Mouse (Mus musculus): ENCODE data around the gene Terf2ip. TPM values are rescaled to one million over a fixed set of nuclear protein-coding genes. Genes with fewer than 3 reads are reported as not detected.

Terf2ip gene
- total RNA-seq, 2 experiments from 2014 or later, result 35.4 to 36.3 TPM

DNA sequence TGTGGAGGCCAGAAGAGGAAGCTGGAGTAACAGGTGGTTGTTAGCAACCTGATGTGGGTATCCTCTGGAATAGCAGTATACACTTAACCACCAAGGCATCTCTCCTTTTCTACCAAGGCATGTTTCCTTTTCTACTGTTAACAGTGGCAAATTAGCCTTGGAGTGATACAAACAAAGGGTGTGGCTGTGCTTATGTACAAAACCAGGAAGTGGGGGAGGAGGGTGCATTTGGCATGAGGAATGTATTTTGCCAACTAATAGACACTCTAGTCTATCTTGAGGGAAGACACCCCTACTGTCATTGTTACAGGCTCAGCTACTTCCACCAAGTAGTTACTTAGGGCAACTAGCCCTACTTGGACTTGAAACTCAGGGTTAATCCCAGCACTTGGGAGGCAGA is 6.4 kb upstream of the Terf2ip start:
- intact Hi-C loops (cut with DNase I), result no loop called here
- DNase-seq (ENCODE audit: low spot score in 2 of 2), result no peak

DNA sequence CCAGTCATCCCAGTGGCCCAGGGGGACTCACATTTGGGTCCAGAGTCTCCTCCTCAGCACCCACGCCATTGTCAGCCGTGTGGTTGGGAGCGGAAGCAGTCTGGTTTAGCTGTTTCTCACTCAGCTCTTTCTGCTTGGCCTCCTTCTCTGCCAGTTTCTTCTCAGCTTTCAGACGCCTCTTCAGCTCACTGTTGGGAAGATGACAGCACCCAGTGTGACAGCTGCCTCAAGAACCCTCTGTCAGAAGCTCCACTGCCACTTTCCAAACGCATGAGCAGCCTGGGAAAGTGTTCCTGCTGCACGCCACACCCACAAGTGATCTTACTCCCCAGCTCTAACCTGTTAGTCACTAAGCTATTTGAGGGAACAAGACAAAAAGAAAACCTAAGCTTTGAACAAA is 5.6 kb upstream of the Terf2ip start:
- intact Hi-C loops (cut with DNase I), result no loop called here
- peak; percentile 21 to 85 for DNase-seq (ENCODE audit: low spot score in 2 of 2)

DNA sequence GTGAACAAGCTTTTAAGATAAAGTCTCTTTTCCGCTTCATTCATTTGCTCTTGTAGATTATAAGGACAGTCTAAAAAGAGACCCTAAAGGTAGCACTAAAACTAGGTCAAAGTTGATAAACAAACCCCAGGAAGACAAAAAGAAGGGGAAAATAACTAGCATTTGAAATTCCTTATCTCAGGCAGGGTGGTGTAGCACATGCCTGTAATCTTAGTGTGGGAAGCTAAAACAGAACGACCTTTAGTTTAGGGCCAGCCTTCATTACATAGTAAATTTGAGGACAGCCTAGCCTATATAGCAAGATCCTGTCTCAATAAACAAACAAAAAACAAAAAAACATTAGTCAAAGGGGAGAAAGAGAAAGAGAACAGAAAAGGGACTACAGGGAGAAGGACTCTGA is 3.5 kb upstream of the Terf2ip start:
- DNase-seq (ENCODE audit: low spot score in 2 of 2), result no peak
- intact Hi-C loops (cut with DNase I), result no loop called here

DNA sequence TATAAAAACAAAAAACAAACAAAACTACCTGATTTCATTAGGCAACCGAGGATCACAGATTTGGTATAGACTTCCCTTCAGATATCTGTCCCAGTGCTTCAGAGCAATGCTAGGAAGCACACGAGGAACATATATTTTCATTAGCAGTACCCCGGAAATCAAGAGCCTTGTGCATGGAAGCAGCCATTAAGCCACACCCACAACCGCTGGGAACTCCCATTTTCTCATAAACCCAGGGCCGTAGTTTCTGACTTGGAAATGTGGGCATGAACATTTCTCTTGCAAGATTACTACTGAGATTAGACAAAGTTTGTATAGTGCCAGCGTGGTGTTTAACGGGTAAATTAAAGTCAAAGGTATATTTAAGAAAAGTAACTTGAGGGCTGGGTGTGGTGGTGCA is 1.6 kb upstream of the Terf2ip start:
- intact Hi-C loops (cut with DNase I), result no loop called here
- no peak for DNase-seq (ENCODE audit: low spot score in 2 of 2)

DNA sequence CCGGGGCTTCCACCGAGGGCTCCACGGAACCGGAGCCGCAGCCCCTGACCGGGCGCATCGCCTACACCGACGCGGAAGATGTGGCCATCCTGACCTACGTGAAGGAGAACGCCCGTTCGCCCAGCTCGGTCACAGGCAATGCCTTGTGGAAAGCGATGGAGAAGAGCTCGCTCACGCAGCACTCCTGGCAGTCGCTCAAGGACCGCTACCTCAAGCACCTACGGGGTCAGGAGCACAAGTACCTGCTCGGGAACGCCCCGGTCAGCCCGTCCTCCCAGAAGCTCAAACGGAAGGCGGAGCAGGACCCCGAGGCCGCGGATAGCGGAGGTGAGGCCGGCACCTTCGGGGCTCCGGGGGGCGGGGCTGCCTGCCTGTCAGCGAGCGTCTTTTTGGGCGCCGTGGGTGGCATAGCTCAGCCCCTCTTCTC is 631 bp downstream of the Terf2ip start:
- peak; percentile 35 to 46 for DNase-seq (ENCODE audit: low spot score in 2 of 2)
- intact Hi-C loops (cut with DNase I), result loop anchor here (2.0 kb wide), 1 partner anchor 19 kb away; the partner anchor contains the start of gene Adat1

DNA sequence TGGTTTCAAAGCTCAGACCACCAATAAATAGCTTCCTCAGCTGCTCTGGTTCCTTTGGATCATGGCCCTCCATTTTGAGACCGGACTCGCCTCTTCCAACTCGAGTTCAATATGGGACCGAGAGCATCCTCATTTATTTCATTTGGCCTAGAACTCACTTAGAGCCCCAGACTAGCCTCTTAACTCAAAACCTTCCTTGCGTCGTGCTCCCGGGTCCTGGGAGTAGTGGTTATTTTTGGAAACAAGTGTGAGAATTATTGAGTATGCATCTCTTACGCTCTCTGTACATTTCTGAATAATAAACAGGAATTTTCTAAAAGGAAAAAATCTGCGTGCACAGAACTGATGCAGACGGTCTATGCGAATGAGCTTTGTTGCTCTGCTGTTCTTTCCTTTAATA is 3.7 kb downstream of the Terf2ip start, which contains the start of gene Gm6793:
Gm6793 (minus strand) TSS at position 101 of the 400 bp plus-strand sequence.
- no peak for DNase-seq (ENCODE audit: low spot score in 2 of 2)
- intact Hi-C loops (cut with DNase I), result no loop called here

DNA sequence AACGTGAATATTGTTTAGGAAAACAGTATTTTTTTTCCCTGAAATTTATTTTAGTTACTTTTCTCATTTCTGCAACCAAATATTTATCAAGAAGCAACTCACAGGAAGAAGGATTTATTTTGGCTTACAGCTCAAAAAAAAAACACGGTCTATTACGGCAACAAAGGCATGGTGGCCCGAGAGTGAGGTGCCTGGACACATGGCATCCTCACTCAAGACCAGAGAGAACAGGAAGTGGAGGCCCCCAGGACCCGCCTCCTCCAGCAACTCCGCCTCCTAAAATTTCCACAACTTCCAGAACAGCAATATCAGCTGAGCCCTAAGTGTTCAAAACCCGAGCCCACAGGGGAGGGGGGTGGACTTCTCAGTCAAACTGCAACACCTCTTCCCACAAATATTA is 18.3 kb downstream of the Terf2ip start:
- no peak for DNase-seq (ENCODE audit: low spot score in 2 of 2)
- intact Hi-C loops (cut with DNase I), result no loop called here

DNA sequence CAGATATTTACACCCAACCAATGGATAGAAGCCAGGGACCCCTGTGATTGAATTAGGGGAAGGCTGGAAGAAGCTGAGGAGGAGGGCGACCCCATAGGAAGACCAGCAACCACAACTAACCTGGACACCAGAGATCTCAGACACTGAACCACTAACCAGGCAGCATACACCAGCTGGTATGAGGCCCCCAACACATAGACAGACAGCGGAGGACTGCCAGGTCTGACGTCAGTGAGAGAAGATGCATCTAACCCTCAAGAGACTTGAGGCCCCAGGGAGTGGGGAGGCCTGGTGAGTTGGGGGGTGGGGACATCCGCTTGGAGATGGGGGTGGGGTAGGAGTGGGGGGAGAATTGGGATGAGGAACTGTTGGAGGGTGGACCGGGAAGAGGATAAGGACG is 19.5 kb downstream of the Terf2ip start:
- intact Hi-C loops (cut with DNase I), result no loop called here
- DNase-seq (ENCODE audit: low spot score in 2 of 2), result no peak

DNA sequence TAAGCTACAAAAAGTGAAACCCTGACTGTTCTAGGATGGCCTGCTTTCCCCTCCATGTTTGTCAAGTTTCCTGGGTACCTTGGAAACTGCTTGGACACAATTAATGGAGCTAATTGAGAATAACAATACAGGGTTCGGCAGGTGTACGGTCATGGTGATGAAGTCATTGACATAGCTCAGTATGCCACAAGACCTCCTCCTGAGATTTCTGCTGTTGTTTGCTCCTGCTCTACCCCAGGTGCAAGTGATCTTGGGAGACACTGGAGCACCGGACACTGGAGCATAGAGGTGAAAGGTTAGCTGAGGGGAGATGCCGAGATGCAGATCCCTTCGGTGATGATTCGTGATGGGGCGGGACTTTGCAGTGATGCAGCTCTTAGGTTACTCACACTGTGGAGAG is 21.9 kb downstream of the Terf2ip start:
- intact Hi-C loops (cut with DNase I), result no loop called here
- DNase-seq (ENCODE audit: low spot score in 2 of 2), result no peak

DNA sequence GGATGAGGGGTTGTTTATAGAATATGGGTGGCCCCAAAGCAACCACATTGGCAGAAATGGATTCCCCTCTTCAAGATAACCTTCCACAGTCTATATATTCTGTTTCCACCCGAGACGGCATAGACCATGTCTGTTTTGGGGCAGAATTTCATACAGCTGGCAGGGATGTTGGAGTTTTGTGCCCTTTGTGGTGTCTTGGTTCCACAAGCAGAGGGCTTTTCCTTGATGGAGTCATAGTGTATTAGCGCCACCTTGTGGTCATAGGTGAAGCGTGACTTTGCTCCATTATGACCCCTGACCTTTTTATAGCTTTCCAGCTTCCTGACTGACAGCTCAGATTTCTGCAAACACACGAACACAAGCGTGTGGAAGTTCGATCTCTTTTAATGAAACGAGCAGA is 23.4 kb downstream of the Terf2ip start:
- intact Hi-C loops (cut with DNase I), result no loop called here
- peak; percentile 11 to 12 for DNase-seq (ENCODE audit: low spot score in 2 of 2)

DNA sequence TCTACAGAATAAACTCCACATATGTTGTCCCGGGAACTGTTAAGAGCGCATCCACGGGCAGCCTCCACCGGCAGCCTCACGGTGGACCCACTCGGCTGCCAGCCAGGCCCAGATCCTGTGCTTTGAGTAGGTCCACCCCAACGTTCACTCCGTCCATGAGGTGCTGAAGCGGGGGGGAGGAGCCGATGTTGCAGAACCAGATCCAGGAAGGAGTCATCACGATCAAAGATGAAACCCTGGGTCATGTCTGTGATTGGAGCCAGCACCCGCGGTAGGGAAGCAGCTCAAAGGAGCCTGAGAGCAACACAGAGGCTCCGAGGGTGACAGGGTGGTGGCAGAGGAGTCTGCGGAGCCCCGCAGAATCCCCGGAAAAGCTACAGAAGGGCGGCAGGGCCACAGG is 26.3 kb downstream of the Terf2ip start:
- intact Hi-C loops (cut with DNase I), result no loop called here
- no peak for DNase-seq (ENCODE audit: low spot score in 2 of 2)

DNA sequence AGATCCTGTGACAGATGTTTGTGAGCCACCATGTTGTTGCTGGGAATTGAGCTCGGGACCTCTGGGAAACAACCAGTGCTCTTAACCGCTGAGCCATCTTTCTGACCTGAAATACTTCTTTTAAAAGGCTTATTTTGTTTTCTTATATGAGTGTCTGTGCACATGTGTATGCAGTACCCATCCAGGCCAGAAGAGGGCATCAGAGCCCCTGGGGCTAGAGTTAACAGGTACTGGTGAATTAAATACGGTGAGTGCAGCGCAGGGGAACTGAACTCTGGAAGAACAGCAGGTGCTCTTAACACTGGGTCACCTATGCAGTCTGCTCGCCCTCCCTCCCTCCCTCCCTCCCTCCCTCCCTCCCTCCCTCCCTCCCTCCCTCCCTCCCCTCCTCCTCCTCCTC is 34.0 kb downstream of the Terf2ip start:
- intact Hi-C loops (cut with DNase I), result loop anchor here (5.0 kb wide), 1 partner anchor 1442 kb away; no protein-coding TSS in a partner anchor
- DNase-seq (ENCODE audit: low spot score in 2 of 2), result no peak

DNA sequence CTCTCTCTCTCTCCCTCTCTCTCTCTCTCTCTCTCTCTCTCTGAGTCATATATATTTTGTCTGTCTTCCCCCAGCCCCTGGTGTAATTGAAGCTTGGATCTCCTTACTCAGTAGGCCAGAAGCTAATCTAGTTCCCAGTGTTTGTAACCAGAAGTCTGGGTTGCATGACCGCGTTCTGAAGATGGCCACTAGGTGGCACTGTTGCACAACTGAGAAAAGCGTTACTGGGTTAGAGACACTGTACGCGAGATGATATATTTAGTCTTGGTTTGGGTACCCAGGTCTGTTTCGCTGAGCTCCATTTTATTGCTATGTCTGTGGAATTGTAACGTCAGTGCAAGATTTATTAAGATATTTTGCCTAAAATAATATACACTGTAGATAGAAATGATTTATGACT is 34.7 kb downstream of the Terf2ip start:
- intact Hi-C loops (cut with DNase I), result loop anchor here (2.0 to 5.0 kb wide), 2 partner anchors 1441 to 1587 kb away; no protein-coding TSS in a partner anchor
- peak; percentile 88 to 92 for DNase-seq (ENCODE audit: low spot score in 2 of 2)

DNA sequence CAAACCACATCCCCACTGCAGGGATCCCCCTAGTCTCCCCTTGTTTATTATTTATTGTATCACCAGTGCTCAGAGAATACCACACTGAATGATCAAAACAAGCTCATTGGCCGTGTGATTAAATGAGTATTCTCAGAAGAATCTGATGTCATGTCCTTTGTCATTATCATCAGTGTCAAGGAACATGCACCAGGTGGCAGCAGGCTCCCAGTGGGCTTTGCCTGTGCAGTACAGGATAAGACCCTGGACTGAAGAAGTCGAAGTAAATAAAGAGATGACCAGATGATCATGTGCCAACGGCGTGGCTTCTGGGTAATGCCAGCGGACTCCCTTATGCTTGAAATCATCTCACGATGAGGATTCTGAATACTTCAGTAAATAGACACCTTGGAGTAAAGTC is 37.1 kb downstream of the Terf2ip start:
- intact Hi-C loops (cut with DNase I), result loop anchor here (5.0 kb wide), 1 partner anchor 1439 kb away; no protein-coding TSS in a partner anchor
- no peak for DNase-seq (ENCODE audit: low spot score in 2 of 2)

DNA sequence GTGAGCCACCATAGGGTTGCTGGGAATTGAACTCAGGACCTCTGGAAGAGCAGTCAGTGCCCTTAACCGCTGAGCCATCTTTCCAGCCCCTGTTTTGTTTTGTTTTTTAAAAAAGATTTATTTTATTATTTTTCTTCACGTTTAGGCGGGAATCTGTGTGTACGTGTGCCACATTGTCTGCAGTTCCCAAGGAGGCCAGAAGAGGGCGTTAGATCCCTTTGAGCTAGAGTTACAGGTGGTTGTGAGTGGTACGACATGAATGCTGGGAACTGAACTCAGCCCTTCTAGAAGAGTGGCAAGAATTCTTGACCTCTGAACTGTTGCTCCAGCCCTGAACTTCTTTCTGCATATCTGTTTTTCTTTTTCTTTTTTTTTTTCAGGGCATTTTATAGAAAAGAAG is 38.8 kb downstream of the Terf2ip start:
- intact Hi-C loops (cut with DNase I), result loop anchor here (5.0 kb wide), 1 partner anchor 1437 kb away; no protein-coding TSS in a partner anchor
- no peak for DNase-seq (ENCODE audit: low spot score in 2 of 2)

DNA sequence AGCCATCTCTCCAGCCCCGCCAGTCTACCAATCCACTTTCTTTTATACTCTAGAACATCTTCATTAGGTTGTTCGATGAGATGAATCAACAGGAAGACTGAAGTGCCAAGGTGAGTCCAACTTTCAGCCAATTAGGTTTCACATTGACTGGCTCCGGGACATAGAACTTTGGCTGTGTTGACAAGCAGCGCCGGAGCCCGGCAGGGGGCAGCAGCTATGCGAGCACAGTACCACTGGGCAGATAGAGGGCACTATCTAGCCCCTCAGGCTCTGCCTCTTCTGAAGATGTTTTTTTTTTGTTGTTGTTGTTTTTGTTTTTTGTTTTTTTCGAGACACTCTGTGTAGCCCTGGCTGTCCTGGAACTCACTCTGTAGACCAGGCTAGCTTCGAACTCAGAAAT is 40.3 kb downstream of the Terf2ip start:
- no peak for DNase-seq (ENCODE audit: low spot score in 2 of 2)
- intact Hi-C loops (cut with DNase I), result no loop called here

DNA sequence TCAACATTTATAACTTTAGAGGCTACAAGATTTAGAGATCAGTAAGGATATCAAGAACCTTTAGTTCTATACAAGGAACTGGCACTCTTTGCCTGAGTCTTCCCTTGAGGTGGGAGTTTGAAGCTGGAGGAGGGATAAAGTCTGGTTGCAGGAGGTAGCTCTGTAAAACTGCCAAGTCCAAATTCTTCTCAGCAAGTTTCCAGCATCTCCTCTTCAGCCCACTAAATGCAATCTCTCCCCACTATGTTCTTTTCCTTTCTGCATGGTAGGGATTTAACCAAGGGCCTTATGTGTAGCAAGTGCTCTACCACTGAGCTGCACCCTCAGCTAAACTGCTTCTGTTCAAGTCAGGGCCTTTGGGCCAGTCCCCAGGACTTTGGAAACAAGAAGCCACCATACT is 43.3 kb downstream of the Terf2ip start:
- intact Hi-C loops (cut with DNase I), result no loop called here
- peak in 1 of 2 experiments; percentile 43 for DNase-seq (ENCODE audit: low spot score in 2 of 2)

DNA sequence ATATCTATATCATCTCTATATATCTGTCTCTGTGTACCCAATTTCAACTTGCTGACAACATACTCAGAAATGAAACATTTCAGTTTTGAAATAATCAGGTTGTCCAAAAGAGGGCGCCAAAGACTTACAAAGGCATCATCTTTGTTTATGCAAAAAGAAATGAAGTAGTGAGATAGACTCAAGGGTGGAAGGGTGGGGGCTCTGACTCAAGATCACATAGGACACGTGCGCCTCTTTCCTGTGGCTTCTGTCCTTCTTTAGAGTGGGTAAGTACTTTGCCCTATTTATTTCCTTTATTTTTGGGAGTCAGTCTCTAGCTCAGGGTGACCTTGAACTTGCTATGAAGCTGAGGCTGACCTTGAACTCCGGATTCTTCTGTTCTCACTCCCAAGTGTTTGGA is 50.2 kb downstream of the Terf2ip start:
- peak; percentile 52 to 76 for DNase-seq (ENCODE audit: low spot score in 2 of 2)
- intact Hi-C loops (cut with DNase I), result loop anchor here (1.0 to 5.0 kb wide), 5 partner anchors 511 to 1571 kb away; partner anchors contain the start of gene Cntnap4
